Mouse (Mus musculus): ENCODE data around the gene Armh3.

Armh3 gene

DNA sequence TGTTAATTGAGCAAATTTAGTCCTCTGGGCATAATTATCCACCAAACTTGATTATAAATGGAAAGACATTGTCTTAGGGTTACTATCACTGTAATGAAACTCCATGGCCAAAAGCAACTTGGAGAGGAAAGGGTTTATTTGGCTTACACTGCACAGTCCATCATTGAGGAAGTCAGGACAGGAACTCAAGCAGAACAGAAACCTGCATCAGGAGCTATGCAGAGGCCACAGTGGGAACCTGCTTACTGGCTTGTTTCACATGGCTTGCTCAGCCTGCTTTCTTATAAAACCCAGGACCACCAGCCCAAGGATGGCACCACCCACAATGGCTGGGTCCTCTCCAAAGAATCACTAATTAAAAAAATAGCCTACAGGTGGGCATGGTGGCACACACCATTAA lies 13.9 kb downstream of the Armh3 start:
- no peak for DNase-seq

- DNase-seq = no peak
Observed at GRCm38 (mm10) chr19:45960770-45961169, 37.5 kb downstream of the Armh3 start.

DNA sequence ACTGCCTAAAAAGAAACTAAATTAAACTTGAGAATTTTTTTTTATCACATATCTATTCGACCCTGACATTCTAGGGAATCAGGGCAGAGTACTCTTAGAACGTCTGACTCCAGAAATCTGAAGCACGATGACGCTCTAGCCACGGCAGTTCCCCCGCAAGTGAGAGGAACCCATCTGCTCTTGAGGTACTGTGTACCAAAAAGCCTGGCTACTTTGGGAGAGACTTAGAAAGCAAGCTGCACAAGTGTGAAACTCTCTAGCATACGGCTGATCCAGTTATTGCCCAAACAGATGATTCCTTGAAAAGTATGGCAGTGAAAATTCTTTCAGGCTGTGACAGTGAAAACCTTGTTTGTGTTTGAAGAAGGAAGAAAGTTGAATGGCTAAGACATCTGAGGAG lies 41.6 kb downstream of the Armh3 start:
- peak; percentile 58 for DNase-seq

DNA sequence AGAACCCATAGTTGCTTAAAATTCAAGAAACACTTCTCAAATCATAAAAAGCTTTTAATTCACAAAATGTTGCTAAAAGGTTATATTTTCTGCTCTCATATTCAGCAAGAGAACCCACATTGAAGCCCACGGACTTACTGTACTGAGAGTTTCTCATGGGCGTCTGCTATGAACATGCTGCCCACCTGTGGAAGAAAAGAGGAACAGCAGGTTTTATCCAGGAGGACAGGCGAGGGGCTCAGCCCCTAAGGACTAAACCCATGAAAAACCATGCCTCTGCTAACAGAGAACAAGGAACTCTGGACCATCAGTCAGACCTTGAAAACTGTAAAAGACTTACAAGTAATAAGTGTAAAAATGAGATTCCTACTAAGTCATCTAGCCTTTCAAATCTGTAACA lies 45.0 kb downstream of the Armh3 start:
- DNase-seq = peak; percentile 23

GRCm38 (mm10) chr19:45949236-45949635 lies 49.1 kb downstream of the Armh3 start:
- no peak for DNase-seq

GRCm38 (mm10) chr19:45947764-45948163 lies 50.5 kb downstream of the Armh3 start:
- peak; percentile 29 for DNase-seq

- no peak for DNase-seq
Observed at GRCm38 (mm10) chr19:45947286-45947685, 51.0 kb downstream of the Armh3 start.

GRCm38 (mm10) chr19:45946541-45946940 lies 51.7 kb downstream of the Armh3 start:
- DNase-seq = no peak

- no peak for DNase-seq
Observed at GRCm38 (mm10) chr19:45945986-45946385, 52.3 kb downstream of the Armh3 start.

DNA sequence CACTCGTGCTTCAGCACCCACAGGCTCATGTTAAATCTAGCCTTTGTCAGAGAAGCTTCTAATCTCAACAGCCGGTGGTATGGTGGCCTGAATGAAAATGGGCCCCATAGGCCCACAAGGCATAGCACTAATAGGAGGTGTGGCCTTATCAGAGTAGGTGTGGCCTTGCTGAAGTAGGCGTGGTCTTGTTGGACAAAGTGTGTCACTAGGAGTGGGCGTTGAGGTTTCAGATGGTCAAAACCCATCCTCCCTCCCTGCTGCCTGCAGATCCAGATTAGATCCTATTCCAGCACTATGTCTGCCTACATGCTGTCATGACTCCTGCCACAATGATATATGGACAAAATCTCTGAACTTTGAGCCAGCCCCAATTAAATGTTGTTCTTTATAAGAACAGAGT lies 54.5 kb downstream of the Armh3 start:
- no peak for DNase-seq

DNA sequence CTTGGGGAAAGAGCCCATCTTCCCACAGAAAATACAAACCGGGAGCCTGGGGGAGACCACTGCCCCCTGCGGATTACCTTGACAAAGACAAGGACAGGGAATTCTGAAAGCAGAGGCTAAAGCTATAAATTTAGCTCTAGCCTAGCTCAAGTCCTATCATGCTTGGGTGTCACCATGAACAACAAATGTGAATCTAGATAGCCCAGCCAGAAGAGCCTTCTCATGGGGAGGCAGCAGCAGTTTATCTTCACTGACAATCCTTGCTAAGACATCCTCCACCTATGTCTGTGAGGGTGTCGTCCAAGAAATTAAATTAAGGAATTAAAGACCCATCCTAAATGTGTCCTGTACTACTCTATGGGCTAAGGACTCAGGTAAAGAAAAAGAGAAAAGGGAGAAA lies 60.2 kb downstream of the Armh3 start:
- no peak for DNase-seq

DNA sequence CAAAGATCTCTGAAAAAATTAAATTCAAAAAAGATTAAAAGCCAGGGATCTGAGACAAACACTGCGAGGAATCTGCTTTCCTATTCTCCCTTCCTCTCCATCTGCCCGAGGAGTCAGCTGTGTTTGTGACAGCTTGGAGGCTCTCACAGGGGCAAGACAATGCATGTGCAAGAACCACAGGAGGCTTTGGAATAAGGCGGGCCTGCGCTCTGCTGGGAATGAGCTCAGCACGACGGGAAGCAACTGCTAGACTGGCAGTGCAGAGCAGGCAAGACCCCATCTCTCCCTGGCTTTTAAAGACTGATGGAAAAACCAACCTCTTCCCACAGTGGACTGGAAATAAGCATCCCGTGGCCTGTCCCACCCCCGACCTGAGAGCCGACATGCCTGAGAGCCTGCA lies 60.8 kb downstream of the Armh3 start:
- DNase-seq = no peak

- DNase-seq = no peak
Observed at GRCm38 (mm10) chr19:45927236-45927635, 71.1 kb downstream of the Armh3 start.

DNA sequence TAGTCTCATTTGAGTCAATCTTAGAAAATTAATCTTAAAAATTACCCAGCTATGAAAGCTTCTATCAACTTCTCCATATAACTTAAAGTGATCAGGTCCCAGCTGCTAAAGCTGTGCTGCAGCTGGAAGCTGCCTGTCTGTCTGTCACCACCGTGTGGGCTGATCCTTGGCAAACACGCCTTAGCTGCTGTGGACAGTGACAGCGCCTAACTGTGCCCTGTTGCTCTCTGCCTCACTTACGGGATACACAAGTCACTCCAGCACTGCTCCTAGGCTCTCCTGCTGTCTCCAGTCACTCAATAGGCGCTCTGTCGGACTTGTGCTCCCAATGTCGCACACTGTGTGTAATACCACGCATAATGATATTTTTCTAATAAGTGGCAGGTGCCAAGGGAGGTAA lies 71.9 kb downstream of the Armh3 start:
- DNase-seq = no peak

DNA sequence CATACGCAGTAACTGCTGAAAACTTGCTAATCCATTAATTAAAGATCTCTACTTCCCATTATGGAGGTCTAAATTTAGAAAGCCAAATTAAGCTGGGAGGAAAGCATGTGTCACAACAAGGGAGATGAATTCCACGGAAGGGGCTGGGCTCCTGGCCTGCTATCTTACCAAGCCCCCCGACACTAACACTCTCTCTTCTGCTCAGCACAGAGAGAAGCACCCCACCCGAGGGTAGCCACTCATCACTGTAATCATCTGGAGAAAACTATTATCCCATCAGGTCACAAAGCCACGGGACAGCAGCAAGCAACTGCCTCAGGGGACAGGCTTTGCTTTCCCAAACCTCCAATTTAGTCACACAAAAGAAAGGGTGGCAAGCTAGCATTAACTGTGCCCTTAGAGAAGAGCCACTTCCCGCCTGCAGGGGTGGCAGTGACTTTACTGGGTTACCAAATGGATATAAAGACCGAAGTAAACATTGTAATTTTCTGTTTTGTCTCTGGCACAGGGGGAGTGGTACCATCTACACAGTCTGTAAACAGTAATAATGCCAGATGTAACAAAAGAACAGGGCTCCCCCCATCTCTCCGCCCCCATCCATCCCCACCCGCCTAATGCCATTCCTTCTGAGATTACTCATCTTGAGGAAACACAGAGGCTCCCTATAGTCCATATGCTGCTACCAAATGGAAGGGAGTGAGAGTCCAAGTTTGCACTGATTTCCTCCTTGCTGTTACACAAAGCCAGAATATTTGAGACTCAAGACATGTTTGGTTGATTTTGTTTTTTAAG lies 77.8 kb downstream of the Armh3 start:
- DNase-seq = no peak

- no peak for DNase-seq
Observed at GRCm38 (mm10) chr19:45918406-45918805, 79.9 kb downstream of the Armh3 start.

- peak; percentile 33 for DNase-seq
Observed at GRCm38 (mm10) chr19:45917856-45918255, 80.4 kb downstream of the Armh3 start.

- DNase-seq = no peak
Observed at GRCm38 (mm10) chr19:45916461-45916860, 81.8 kb downstream of the Armh3 start.

DNA sequence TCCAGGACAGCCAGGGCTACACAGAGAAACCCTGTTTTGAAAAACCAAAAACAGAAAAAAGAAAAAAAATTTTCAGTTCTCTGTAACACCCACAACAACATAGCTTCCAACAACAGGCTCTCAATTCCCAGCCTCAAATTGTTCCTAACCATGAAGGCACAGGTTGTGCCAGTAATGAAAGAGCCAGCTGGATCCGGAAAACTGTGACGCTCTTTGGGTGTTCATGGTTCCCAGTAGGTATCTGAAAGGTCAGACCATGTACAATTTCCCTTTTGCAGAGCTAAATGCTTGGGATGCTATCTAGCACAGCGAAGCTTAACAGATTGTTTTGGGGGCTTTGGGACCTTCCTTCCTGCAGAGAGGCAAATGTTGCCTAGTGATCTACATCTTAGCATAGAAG lies 82.3 kb downstream of the Armh3 start:
- DNase-seq = no peak

DNA sequence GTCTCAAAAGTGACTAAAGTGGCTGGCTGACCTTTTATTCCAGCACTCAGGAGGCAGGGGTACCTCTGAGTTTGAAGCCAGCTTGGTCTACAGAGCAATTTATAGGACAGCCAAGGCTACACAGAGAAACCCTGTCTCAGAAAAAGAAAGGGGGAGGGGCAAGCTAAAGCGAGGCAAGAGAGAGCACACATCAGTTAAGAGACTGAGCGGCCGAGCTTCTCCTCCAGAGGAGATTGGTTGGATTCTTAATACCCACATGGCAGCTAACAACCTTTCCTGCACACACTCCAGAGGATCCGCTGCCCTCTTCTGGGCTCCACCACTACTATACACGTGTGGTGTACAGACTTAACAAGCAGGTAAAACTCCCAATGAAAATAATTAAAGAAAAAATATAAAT lies 85.3 kb downstream of the Armh3 start:
- DNase-seq = no peak

GRCm38 (mm10) chr19:45912376-45912775 lies 85.9 kb downstream of the Armh3 start:
- DNase-seq = no peak

DNA sequence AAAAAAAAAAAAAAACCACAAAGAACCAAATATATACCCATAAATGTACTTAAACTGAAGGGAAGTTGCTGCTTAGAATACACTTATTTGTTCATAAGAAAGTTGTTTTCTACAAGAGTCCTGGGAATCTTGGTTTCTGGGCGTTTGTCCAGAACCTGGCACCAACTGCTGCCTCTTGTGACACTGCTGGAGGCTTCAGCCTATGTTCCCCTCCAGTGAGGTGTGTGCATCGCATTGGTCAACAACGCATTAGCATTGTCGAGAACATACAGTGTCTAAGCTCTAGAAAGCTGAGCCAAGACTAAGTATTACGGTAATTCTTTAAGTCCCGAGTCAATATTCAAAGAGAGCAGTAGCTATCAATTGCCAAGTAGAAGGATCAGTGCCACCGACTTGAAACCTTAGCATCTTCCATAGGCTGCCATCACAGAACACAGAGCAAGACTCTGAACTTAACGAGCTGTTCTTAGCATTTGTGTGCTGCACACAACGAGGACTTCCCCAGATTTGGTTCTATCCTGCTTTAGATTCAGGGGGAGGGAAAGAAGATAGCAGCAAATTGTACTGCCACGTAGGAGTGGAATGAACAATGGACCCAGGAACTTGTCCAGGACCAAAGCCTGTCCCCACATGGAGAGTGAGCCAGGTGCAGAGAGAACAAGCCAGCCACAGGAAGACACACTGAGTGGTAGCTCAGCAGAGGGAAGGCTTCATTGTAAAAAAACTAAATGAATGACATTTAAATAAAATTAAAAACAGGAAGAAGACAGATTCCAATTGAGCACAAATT lies 86.9 kb downstream of the Armh3 start:
- DNase-seq = peak; percentile 15

- no peak for DNase-seq
Observed at GRCm38 (mm10) chr19:45908246-45908645, 90.0 kb downstream of the Armh3 start.

GRCm38 (mm10) chr19:45907416-45907815 lies 90.9 kb downstream of the Armh3 start:
- no peak for DNase-seq

Measured in right cerebral cortex, postnatal 25 days (tissue).